Mouse (Mus musculus) bone marrow, adult 2 months (tissue): ENCODE measurements around the gene Ppa2.

Experiments
- CTCF ChIP-seq: fragments of 200-500 bp; IDR thresholded peaks from 2 replicates; pipeline ENCODE4 v1.5.1; 2011; ENCODE audit warnings: low read length, control low read depth; ENCODE audit not compliant: control insufficient read depth, insufficient read depth
- POLR2A ChIP-seq: fragments of 200-500 bp; IDR thresholded peaks from 2 replicates; pipeline ENCODE4 v1.6.1; 2011; ENCODE audit warnings: low read depth, mild to moderate bottlenecking, control low read depth, low read length, borderline replicate concordance; ENCODE audit not compliant: control insufficient read depth

GRCm38 (mm10) chr3:133411123-133411675, 101.3 kb downstream of the Ppa2 start:
- TF ChIP-seq CTCF = no peak
- TF ChIP-seq POLR2A = no peak
